Mouse (Mus musculus): ENCODE measurements around the gene Olfr1202.

The Olfr1202 gene

GRCm38 (mm10) chr2:88814196-88814595 lies at the start of gene Olfr1202:
Gene Olfr1202 (plus strand): TSS chr2:88814496.
- DNase-seq = no peak

GRCm38 (mm10) chr2:88770388-88770787 lies 43.9 kb upstream of the Olfr1202 start, which contains the start of gene Olfr1200:
Gene Olfr1200 (minus strand): TSS chr2:88770488.
- no peak for DNase-seq

GRCm38 (mm10) chr2:88792736-88793135 lies 21.6 kb upstream of the Olfr1202 start, which contains the start of gene Olfr1201:
Gene Olfr1201 (plus strand): TSS chr2:88793036.
- DNase-seq = no peak

GRCm38 (mm10) chr2:88829437-88829836 lies 15.1 kb downstream of the Olfr1202 start, which contains the start of gene Olfr1205:
Gene Olfr1205 (plus strand): TSS chr2:88829737.
- no peak for DNase-seq

DNA sequence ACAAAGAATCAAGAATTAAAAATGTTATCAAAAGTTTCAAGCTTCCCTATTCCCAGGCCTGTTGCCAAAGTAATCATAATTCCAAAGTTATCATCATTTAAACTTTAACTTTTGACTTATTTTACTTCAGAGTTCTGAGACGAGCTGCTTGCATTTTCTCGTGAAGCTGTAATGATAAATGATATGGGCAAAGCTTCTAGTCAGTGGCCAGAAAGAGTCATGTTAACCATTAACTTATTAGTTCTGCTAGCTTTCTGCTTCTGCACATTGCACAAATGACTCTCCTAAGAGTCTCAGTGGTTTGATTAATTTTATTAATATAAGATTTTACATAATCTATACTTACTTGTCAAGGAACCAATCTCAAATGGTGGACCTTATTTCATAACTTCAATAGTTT lies 24.2 kb downstream of the Olfr1202 start:
- DNase-seq = no peak

- no peak for DNase-seq
Measured at GRCm38 (mm10) chr2:88848992-88849391, 34.7 kb downstream of the Olfr1202 start, which contains the start of gene Olfr1204. Gene Olfr1204 (plus strand): TSS chr2:88849292.

DNA sequence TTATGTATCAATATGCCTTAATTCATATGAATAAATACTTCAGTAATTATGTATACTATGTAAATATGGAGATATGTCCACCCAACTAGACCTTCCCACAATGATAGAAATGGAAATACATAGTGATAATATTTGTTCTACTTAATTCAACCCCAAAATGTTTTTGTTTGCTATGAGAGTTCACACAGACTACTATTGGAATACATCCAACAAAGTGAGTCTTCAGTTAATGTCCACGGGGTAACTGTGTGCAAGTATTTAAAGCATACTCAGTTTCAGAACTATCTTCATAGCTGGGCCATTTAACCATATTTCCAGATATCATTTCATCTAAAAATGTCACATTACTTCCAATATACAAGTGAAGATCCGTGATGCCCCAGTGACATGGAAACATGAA lies 48.6 kb downstream of the Olfr1202 start, which contains the start of gene Olfr1206:
Olfr1206 (plus strand) TSS at position 301 of the 400 bp plus-strand sequence.
- no peak for DNase-seq
